Mouse (Mus musculus) layer of hippocampus, adult 11-12 months (tissue): Measurements from ENCODE around the gene Ezr.

Experiments
- DNase-seq: peaks from one replicate; pipeline ENCODE4 v3.0.0; 2022; ENCODE audit warnings: low spot score

Ezr gene

DNA sequence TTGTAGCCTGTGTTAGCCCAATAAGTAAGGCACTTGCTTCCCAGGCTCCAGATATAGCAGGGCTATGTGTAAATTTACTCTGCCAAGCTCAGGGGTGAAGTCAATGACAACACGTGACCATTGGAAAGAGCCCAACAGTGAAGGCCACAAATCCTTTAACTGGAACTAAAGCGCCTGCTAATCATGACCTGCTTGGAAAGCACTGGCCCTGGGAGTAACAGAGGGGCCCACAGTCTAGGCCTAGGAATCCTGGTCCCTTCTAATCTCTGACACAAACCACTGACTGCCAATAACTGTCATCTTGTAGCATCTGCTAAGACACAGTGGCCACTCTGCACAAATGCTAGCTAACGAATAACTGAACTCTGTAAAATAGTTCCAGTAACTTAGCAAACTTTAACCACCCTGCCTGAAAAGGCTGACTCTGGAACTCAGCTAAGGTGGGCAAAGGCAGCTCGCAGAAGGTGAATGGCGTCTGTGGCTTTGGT lies 14.2 kb downstream of the Ezr start:
- no peak for DNase-seq

DNA sequence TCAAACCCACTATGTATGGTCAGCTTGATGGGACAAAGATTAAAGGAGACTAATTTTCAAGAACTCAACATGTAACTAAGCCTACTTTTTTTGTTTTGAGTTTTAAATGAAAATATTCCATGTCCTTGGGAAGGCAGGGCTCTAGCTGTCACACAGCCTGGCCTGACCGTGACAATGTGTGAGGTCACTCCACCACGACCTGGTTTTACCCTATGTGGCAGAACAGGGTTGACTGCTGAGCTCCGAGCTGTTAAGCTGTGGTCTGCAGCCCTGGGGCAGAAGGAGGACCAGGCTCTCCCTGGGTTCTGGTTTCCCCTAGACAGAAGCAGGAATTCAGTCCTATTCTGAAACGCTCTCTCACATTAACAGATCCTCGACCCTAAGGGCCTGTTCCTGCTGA lies 14.8 kb downstream of the Ezr start:
- DNase-seq, result no peak

DNA sequence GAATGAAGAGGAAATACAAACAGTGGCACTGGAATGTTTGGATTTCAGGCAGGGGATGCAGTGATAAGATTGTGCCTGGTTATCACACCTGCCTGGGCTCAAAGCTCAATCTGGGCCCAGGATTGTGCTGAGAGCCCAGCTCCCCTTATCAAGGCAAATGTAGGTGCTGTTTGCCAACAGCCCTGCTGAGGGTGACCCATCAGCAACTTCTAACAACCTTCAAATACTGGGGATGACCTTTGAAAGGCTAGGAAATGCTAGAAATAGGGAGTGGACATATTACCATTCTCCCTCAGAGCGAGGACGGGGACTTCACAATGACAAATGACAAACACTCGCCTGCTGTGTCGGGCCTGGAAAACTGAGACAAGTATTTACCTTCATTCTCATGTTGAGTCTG lies 15.8 kb downstream of the Ezr start:
- DNase-seq, result no peak

DNA sequence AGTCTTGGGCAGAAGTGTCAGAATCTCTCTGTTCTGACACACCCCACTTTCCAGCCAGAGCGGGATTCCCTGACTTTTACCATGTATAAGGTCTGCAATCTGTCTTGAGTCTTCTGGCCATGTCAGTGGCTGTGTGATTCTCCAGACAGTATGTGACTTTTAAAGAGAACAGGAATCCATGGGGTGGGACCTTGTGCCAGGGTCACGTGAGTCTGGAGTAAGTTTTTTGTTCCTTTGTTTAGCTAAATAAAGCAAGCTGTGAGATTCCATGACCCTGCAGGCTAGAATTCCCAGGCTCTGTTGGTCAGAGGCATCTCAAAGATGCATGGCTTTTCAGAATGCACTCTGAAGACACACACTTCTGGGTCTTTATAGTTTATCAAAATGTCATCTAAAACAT lies 16.7 kb downstream of the Ezr start:
- no peak for DNase-seq

DNA sequence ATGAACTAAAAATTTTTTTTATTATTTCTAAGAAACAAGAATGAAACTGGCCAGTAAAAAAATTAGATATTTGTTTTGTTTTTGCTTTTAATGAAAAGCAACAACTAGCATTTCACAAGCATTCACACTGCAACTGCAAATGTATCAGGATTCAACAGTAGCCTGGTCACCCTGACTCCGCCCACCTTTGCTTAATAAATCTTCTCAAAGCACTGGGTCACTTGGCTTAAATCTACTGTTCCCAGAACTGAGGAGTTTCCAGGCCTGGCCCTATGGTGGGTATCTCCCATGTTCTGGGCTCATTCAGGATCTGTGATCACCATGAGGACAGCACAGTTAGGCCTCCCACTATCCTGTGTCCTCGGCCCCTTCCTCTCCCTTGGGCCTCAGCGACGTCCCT lies 17.9 kb downstream of the Ezr start:
- no peak for DNase-seq

DNA sequence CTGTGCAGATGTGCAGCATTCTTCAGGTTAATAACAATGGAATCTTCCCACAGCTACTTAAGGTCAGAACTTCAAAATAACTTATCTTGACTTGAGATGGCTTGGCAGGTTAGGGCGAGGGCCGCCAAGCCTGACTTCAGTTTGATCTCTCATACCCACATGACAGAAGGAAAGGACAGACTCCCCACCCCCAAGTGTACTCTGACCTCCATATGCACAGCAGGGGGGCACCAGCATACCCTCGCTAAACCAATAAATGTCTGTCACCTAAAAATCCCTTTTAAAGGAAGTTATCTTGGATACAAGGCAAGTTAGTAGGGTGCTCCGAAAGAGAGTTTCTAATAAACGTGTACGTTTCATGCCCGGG lies 18.4 kb downstream of the Ezr start:
- no peak for DNase-seq

DNA sequence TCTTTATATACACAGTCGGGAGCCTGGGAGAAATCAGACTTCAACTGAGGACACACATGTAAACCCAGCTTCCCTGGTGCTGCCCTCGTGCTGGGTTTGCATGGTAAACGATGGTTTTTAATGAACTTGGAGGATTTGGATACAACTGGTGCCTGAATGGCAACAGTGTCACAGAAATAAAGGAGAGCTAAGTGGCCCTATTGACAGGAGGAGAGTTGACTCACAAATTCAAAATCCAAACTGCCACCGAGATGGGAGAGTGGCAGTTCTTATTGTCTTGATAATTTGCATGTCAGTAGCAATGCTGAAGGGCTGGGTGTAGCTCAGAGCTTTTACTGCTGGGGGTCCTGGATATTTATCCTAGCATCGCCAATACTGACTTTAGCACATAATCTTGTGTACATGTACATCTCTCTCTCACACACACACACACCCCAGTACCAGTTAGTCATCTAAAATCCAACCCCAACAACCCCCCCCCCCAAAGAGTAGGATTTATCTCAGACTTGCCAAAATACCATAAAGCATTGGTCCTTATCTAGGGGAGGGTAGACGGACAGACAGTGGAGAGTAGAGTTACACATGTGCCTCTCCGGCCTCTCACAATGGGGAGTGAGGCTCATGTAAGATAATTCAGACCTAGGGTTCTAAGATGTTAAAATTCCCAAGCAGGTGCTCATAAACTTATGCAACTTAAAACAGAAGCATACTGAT lies 18.9 kb downstream of the Ezr start:
- DNase-seq, result no peak

DNA sequence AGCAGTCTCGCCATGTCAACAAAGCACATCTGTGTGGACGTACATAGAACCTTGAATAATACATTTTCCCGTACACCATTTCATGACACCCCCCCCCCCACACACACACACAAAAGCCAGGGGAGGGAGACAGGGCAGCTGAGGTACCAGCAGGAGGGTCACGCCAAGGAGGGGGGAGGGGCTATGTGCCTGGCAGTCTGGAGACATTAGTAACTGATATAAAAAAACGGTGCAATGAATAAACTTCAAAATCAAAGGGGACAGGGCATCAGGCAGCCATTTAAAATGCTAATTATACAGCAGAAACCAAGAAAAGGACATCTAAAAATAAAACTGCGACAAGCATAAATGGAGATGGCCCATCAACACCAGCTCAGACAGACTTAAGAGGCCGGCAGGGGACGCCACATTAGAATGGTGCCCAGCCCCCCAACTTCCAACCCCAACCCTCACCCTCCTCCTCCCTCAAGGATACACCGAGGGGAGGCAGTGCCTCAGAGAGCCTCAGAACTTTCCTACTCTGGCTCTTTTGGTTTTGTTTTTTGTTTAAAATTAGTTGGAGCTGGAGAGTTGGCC lies 22.8 kb downstream of the Ezr start:
- no peak for DNase-seq

DNA sequence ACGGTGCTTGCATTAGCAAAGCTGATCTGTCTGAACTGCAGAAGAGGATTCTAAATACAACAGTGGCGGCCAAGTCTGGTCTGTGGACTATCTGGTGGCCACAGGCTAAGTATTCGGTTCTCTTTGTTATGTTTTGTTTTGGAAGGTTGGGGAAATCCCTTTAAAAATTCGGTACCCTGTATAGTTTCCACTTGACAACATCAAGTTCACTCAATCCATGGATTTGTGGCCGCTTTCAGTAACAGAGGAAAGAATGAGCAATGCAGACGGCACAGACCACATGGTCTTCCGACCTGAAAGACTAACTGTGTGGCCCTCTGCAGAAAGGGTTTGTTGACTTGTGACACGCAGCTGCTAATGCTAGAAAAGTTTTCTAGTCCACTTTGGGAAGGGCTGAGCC lies 23.7 kb downstream of the Ezr start:
- DNase-seq, result no peak

DNA sequence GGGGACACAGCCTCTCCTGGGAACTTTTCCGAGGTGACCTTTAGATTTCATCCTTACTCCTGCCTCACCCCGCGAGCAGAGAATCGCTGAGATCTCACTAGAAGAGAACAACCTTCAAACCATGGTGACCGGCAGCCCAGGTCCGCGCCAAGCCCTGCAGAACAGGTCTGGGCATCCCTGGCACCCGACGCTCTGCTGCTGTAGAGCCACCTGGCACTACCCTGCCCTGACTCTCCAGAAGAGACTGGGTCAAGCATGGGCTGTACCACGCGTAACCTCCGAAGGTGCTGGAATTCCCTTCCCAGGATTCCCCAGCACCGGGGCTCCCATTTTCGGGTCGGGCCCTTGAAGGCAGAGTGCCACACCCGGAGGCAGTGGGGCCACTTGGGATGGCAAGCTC lies 24.7 kb downstream of the Ezr start:
- no peak for DNase-seq

DNA sequence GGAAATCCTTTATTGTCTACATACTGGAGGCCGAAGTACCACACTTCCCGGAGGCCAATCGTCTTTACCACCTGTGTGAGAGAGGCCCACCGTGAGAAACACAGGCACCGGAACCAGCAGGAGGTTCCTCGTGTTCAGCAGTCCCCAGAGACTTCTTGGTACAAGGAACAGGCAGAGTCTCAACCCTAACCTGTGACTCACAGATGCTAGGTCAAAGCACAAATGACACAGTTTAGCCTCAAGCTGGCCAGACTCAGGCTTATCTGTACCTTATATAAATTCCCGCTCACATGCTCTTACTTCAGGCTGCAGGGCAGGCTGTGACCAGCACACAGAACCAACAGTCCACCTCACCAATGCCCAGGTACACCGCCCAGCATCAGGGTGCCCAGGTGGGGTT lies 26.7 kb downstream of the Ezr start:
- no peak for DNase-seq

DNA sequence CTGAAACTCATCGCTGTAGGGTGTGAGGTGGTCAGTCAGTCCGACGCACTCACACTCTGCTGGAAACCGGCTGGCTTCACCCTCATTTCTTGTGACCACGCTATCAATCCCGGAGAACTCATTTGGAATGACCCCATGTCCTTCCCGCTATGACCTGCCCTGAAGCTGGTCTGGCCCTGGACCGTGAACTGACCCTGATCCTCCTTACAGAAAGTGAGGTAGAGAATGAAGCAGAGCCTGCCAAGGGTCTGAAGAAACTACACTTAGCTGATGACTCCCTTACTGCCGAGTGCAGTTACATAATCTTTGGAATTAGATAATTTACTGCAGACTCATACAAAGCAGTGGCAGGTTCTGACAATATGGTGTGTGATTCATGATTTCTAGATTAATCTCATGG lies 27.4 kb downstream of the Ezr start:
- no peak for DNase-seq

DNA sequence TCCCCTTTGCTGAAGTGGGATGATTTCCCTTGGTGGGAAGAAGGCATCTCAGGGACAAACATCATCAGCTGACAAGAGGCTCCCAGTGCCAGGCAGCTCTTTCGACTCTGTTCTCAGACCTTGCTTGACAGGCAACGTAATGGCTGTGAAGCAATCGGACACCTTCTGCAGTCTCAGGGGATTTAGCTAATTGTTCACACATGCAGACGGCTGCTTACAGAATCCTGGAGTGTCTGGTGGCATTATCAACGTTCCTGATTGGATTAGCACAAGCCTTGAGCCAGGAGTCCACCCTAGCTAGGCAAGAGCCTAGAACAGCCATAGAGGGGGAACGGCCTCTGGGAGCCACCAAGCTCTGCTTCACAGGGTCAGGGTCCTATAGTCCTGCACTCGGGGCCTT lies 30.2 kb downstream of the Ezr start:
- no peak for DNase-seq

DNA sequence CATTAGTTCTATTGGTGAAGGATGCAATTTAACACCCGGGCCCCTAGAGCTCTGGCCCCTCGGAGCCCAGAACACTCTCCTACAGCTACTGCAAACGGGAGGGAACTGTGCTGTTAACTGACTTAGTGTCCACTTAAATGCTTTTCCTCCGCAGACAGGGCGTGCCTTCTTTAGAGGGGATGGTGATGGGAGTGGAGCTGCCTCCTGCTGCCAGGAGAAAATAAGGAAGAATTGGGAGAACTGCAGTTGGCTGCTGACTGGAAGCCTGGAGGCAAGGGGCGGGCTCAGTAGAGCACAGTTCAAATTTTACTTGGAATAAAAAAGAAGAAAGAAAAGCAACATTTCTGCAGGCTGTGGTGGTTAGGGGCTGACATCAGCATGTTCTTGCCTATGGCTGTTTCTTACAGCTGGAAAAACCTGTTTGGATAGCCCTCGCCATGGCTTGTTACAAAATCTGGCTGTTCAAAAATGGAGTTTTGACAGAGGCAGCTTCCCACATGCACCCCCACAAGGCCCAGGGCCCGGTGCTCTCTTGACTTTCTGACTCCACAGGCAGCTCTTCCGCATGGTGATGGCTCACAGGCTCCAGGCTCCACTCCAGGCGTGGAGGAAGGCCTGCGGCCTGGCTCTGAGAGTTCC lies 31.2 kb downstream of the Ezr start:
- no peak for DNase-seq

DNA sequence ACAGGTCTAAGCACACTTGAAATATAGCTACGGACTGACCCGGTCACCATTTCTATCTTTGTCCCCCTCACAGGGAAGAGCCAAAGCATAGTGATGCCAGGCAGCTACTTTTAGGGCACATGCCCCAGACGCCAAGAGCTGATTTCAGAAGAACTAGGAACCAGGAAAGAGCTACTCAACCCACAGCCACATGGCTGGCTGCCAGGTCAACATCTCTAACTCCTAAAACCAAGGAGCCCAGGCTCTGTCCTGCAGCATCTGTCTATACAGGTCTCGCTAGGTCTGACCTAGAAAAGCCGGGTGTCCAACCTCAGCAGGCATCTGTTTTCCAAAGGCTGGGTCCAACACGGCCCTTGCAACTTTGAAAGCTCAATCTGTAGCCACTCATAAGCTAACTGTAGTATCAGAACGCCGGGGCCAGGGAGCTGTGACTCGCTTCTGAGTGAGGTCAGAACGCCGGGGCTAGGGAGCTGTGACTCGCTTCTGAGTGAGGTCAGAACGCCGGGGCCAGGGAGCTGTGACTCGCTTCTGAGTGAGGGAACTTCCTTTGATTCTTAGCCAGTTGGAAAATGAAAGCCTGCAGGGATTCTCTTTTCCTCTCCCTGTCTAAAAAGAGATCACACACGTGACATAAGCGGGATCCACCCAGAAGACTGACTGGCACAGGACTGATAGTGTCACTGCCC lies 33.7 kb downstream of the Ezr start:
- DNase-seq, result no peak

DNA sequence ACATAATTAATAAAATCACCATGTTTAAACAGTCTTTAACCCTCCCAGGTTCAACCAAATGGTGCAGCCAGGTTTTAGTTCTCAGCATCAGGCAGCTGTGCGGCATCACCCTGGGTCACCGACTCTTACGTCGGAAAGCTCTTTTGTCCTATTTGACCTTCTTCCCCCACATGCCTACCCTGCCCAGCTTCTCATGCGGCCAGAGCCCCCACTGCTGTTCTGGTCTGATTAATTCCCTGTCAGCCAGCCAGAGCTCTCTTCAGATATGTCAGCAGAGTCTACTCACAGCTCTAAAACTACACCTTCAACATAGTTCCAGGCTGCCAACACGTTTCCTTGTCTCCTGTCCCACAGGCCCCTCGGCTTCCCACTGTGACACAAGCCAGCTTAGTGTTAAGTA lies 35.1 kb downstream of the Ezr start:
- no peak for DNase-seq

DNA sequence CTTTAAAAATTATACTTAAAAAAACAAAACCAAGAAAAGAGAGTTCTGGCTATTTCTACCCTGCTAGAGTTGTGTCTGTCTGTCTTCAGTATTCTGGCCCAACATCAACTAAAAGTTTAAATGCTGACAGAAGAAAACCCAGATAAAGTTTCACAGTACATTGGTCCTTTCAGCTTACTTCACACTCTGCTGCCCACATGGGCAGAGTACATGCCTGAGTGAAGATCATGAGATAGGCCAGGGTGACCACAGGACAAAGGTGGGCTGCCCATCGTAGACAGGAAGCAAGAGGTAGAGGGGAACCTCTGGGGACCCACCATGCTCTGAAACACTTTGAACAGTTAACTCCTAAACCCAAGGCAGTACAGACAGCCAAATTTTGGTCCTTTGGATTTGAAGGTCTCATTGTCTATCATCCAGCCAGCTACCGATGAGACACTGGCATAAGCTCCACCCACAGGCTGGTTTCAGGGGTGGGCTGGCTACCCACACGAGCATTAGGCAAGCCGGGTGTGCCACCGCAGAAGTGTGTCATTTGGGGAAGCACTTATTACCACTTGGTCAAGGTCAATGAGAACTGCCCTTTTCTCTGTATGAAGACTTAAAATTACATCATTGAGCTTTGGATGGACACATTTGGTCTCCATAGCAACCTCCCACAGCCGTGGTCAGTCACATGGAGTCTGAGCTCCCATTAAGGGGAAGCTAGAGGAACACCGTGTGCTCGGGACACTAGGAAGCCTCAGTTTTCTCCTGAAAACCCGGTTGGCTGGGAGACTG lies 35.9 kb downstream of the Ezr start:
- DNase-seq, result no peak

DNA sequence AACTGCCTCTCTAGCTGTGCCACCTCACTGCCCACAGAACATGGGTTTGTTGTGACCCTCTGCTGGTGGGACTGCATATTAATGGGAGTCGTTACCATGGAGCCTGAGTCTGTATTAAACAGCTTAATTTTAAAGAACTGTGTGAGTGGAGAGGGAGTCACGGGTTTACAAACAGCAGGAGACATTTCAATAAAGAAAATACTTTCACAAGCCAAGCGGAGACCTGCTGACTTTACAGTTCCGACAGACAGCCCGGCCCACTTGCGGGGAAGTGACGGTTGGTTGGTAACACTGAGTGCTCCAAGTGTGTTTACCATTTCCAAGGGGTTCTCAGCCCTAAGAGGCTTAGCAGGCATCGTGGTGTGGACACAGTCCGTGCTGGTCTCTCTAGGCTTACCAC lies 36.6 kb downstream of the Ezr start:
- DNase-seq, result no peak

DNA sequence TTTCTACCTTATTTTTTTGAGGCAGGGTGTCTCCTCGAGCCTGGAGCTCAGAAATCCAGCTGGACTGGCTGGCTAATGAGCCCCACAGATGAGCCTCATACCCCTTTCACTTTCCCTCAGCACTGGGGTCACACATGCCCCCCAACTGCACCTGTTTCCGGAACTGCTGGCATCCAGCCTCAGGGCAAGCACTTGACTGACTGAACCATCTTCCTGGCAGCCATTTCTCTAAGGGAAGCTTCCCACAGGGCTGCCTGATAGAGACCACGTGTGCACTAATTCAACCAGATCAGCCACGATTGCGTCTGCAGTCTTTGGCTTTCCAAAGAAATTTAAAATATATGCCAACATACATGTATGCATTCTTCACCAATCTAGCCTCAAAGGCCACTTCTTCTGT lies 37.1 kb downstream of the Ezr start:
- DNase-seq, result no peak

DNA sequence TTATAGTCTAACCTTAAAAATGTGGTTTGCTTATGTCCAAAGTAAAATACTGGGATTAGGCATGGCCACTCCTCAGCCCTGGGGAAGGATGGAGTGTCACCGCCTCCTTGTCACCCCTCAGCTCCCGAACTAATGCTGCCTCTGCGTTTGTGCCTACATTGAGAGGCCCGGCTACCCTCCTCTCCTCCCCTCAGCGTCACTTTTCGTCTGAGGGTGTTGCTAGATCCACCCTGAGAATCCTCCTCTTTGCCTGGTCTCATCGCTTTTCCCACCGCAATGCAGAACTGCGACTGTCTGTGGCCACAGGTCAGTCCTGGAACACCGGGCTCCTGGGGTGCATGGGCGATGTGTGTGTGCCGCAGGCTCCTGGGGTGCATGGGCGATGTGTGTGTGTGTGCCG lies 37.7 kb downstream of the Ezr start:
- DNase-seq, result no peak

DNA sequence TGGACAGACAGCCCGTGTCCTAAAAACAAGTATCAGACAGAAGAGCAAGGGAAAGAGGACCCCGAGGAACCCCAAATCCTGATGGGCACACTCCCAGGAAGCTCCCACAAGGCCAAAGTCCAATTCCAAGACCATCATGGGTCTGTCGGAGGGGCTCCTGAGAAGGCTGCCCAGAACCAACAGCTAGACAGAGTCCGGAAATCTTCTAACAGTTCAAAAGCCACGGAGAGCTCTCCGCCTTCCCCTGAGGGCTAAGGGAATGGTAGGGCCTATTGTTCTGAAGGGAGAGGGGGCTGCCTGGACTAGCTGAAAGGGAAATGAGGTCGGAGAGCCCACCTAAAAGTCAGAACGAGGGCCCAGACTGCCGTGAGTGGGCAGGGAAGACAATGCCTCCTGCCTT lies 38.2 kb downstream of the Ezr start:
- DNase-seq, result no peak

DNA sequence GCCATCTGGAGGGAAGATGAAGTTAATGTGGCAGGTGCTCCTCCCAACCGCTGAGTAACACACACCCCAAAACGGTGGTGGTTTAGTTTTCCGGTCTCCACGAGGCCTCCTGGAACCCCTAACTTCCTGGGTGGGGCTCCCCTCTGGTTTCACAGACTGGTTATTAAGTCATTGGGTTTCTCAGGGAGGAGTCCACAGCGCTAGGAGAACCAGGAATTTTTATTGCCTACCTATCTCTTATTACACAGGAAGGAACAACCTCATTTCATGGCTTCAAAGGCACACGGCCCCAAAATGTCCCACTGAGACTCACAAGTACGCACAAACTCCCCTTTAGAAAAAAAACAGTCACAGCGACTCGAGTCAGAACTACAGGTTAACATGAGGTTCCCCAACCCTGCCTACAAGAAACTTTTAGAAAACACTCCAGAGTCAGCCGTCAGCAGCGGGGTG lies 38.8 kb downstream of the Ezr start:
- no peak for DNase-seq
